Mouse (Mus musculus): ENCODE results near the gene Prss40. TPM values are rescaled to one million over a fixed set of nuclear protein-coding genes. Genes with fewer than 3 reads are reported as not detected.
"Not testable (repeated sequence)": the region's sequence is repeated elsewhere in the genome, so short reads cannot be mapped to it uniquely, and the experiment has no call there.

The Prss40 gene
- polyA plus RNA-seq, 1 experiment, result not detected

DNA sequence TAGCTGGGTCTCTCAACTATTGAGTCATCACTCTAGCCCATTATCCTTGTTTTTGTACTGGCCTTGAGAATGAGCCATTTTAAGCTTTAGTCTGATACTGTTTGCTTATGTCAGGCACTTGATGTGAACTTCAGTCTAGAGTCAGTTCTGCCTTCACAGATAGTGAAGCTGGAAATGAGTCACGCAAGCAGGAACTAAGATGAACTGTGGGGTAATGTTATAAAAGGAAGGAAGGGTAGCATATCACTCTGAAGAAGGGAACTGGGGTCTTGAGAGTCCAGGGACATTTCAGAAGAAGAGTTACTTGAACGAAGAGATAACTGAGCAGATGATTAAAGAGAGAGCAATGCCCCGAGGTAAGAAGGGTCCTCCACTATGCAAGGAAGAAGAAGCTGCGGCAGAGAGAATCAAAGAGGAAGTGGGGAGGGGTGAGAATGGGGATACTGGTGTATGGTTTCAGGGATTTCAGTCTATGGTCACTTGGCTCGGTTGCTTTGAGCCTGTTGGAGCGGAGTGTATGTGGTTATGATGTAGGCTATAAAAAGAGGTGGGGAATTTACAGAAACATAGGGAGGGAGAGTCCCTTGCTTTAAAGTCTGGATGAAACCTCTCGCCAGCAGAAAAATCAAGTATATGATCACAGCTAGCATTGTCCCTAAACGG lies 3.8 kb upstream of the Prss40 start:
- Histone ChIP-seq H3K4me3 (ENCODE audit: insufficient read depth, low read depth, low read length) (no peak overlapping the region), H3K36me3 (ENCODE audit: control insufficient read depth, insufficient read depth, low read length) (no peaks in the 10 kb centered on the region), H3K4me1 (ENCODE audit: control insufficient read depth, insufficient read depth, low read length) (no peaks in the 10 kb centered on the region), H3K27ac (ENCODE audit: insufficient read depth, low read depth, low read length) (no peak overlapping the region), H3K27me3 (replicated peaks; ENCODE audit: control insufficient read depth, insufficient read depth, low read length) (no peaks in the 10 kb centered on the region)
- WGBS, result 69% methylated on average over 8 of the region's 8 CpGs
- no peak for TF ChIP-seq CTCF (conservative IDR thresholded peaks at IDR 0.05; ENCODE audit: insufficient read depth, insufficient read length, low read depth, low read length)
- no peak for TF ChIP-seq POLR2A (IDR thresholded peaks at IDR 0.05; ENCODE audit: low read depth, low read length)
- no peak for DNase-seq

- H3K27ac ChIP-seq (ENCODE audit: insufficient read depth, low read depth, low read length), result no peak overlapping the region
- WGBS, result 83% methylated on average over 7 of the region's 7 CpGs
- H3K27me3 ChIP-seq (replicated peaks; ENCODE audit: control insufficient read depth, insufficient read depth, low read length), result no peaks in the 10 kb centered on the region
- H3K36me3 ChIP-seq (ENCODE audit: control insufficient read depth, insufficient read depth, low read length), result no peaks in the 10 kb centered on the region
- TF ChIP-seq CTCF (conservative IDR thresholded peaks at IDR 0.05; ENCODE audit: insufficient read depth, insufficient read length, low read depth, low read length) (no peak), POLR2A (IDR thresholded peaks at IDR 0.05; ENCODE audit: low read depth, low read length) (no peak)
- no peak overlapping the region for H3K4me3 ChIP-seq (ENCODE audit: insufficient read depth, low read depth, low read length)
- no peak for DNase-seq
- H3K4me1 ChIP-seq (ENCODE audit: control insufficient read depth, insufficient read depth, low read length), result no peaks in the 10 kb centered on the region
These were observed 6.5 kb downstream of the Prss40 start for GRCm38 (mm10) chr1:34554275-34554674.

DNA sequence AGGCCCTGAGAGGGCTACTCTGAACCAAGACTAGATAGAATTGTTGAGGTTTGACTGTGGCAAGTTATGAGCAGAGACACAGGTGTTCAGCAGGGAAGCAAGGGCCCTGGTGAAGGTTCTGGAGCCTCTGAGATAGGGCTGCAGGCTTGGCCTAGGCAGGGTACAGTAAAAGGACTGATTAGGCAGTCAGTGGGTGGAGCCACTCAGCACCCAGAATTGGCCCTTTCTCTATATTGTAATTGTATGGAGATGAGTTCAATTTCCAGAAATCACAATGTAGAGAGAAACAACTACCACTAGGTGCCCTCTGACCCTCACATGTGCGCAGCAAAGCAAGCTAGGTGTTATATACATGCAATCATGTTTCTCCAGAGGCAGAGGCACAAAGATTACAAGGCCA lies 7.1 kb downstream of the Prss40 start:
- H3K27ac ChIP-seq (ENCODE audit: insufficient read depth, low read depth, low read length), result no peak overlapping the region
- no peaks in the 10 kb centered on the region for H3K36me3 ChIP-seq (ENCODE audit: control insufficient read depth, insufficient read depth, low read length)
- H3K4me3 ChIP-seq (ENCODE audit: insufficient read depth, low read depth, low read length), result no peak overlapping the region
- no peaks in the 10 kb centered on the region for H3K27me3 ChIP-seq (replicated peaks; ENCODE audit: control insufficient read depth, insufficient read depth, low read length)
- 70% methylated on average over 1 of the region's 1 CpGs for WGBS
- no peaks in the 10 kb centered on the region for H3K4me1 ChIP-seq (ENCODE audit: control insufficient read depth, insufficient read depth, low read length)
- TF ChIP-seq POLR2A (IDR thresholded peaks at IDR 0.05; ENCODE audit: low read depth, low read length), result no peak
- TF ChIP-seq CTCF (conservative IDR thresholded peaks at IDR 0.05; ENCODE audit: insufficient read depth, insufficient read length, low read depth, low read length), result no peak
- DNase-seq, result no peak

DNA sequence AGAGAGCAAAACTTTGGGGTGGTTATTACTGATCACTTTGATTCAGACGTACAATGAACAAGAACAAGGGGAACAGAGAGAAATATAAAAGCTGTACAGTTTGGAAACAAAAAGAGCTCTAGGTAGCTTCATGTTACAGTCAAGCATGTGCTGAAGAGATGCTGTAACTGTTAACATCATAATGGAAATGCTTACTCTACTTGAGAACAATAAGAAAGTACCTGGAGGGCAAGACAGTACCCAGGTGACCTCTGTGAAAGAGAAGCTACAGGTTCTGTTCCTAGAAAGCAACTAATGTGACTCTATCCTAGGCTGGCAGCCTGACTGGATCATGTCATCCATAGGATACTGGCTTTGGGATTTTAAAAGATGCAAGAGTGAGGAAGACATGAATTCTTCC lies 13.7 kb downstream of the Prss40 start:
- WGBS, result 68% methylated on average over 1 of the region's 1 CpGs
- Histone ChIP-seq H3K27me3 (replicated peaks; ENCODE audit: control insufficient read depth, insufficient read depth, low read length) (no peaks in the 10 kb centered on the region), H3K27ac (ENCODE audit: insufficient read depth, low read depth, low read length) (no peak overlapping the region), H3K36me3 (ENCODE audit: control insufficient read depth, insufficient read depth, low read length) (no peaks in the 10 kb centered on the region), H3K4me3 (ENCODE audit: insufficient read depth, low read depth, low read length) (no peak overlapping the region), H3K4me1 (ENCODE audit: control insufficient read depth, insufficient read depth, low read length) (no peaks in the 10 kb centered on the region)
- TF ChIP-seq CTCF (conservative IDR thresholded peaks at IDR 0.05; ENCODE audit: insufficient read depth, insufficient read length, low read depth, low read length) (no peak), POLR2A (IDR thresholded peaks at IDR 0.05; ENCODE audit: low read depth, low read length) (no peak)
- no peak for DNase-seq

DNA sequence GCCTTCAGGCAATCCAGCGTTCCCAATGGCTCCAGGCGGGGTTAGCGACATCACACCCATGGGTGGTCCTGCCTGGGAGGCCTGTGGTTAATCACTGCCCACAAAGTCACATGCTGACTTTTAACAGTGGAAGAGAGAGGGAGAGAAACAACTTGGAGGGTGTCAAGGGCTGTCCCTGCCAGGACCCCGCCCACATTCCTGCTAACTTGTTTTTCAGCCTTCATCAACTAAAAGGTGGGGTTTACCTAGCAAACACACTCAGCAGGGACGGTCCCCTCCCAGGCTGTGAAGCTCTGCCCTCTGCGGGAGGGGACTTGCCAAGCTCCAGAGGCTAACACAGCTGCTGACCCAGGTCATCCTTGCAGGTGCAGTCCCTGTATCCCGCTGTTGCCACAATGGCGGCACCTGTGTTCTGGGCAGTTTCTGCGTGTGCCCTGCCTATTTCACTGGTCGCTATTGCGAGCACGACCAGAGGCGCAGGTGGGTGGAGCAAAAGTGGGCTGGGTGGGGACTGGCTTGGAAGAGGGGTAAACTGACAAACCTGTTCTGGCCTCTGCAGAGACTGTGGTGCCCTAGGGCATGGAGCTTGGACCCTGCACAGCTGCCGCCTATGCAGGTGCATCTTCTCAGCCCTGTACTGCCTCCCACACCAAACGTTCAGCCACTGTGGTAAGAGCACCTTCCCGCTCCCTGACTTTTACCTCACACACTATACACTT lies 23.8 kb downstream of the Prss40 start:
- no peak for TF ChIP-seq CTCF (conservative IDR thresholded peaks at IDR 0.05; ENCODE audit: insufficient read depth, insufficient read length, low read depth, low read length)
- no peak for TF ChIP-seq POLR2A (IDR thresholded peaks at IDR 0.05; ENCODE audit: low read depth, low read length)
- DNase-seq, result peak; percentile 6
- H3K36me3 ChIP-seq (ENCODE audit: control insufficient read depth, insufficient read depth, low read length), result no peaks in the 10 kb centered on the region
- H3K27me3 ChIP-seq (replicated peaks; ENCODE audit: control insufficient read depth, insufficient read depth, low read length), result peaks cover 1% of the 10 kb centered on the region; the same call in 1 of the 2 replicates
- H3K27ac ChIP-seq (ENCODE audit: insufficient read depth, low read depth, low read length), result no peak overlapping the region
- 5% methylated on average over 16 of the region's 16 CpGs for WGBS
- no peak overlapping the region for H3K4me3 ChIP-seq (ENCODE audit: insufficient read depth, low read depth, low read length)
- no peaks in the 10 kb centered on the region; the same call in 1 of the 2 replicates for H3K4me1 ChIP-seq (ENCODE audit: control insufficient read depth, insufficient read depth, low read length)

GRCm38 (mm10) chr1:34536291-34536766 lies 24.4 kb downstream of the Prss40 start:
- Histone ChIP-seq H3K27me3 (replicated peaks; ENCODE audit: control insufficient read depth, insufficient read depth, low read length) (peaks cover 1% of the 10 kb centered on the region; the same call in 1 of the 2 replicates), H3K4me3 (ENCODE audit: insufficient read depth, low read depth, low read length) (no peak overlapping the region), H3K4me1 (ENCODE audit: control insufficient read depth, insufficient read depth, low read length) (no peaks in the 10 kb centered on the region; the same call in 1 of the 2 replicates), H3K36me3 (ENCODE audit: control insufficient read depth, insufficient read depth, low read length) (no peaks in the 10 kb centered on the region), H3K27ac (ENCODE audit: insufficient read depth, low read depth, low read length) (no peak overlapping the region)
- WGBS, result 4% methylated on average over 14 of the region's 14 CpGs
- TF ChIP-seq CTCF (conservative IDR thresholded peaks at IDR 0.05; ENCODE audit: insufficient read depth, insufficient read length, low read depth, low read length), result no peak
- TF ChIP-seq POLR2A (IDR thresholded peaks at IDR 0.05; ENCODE audit: low read depth, low read length), result no peak
- no peak for DNase-seq

GRCm38 (mm10) chr1:34535043-34535698 lies 25.6 kb downstream of the Prss40 start, which contains the start of gene Cfc1:
Cfc1 (plus strand) TSS chr1:34535648.
- not testable (repeated sequence) for H3K36me3 ChIP-seq (ENCODE audit: control insufficient read depth, insufficient read depth, low read length); H3K4me3 ChIP-seq (ENCODE audit: insufficient read depth, low read depth, low read length); H3K27me3 ChIP-seq (replicated peaks; ENCODE audit: control insufficient read depth, insufficient read depth, low read length); H3K4me1 ChIP-seq (ENCODE audit: control insufficient read depth, insufficient read depth, low read length); H3K27ac ChIP-seq (ENCODE audit: insufficient read depth, low read depth, low read length); DNase-seq
- 33% methylated on average over 7 of the region's 7 CpGs for WGBS

- H3K4me1 ChIP-seq (ENCODE audit: control insufficient read depth, insufficient read depth, low read length), result not testable (repeated sequence)
These were observed 26.2 kb downstream of the Prss40 start for GRCm38 (mm10) chr1:34534574-34534973.

More at GRCm38 (mm10) chr1:34534574-34534973, 26.2 kb downstream of the Prss40 start:
- H3K27ac ChIP-seq (ENCODE audit: insufficient read depth, low read depth, low read length); H3K4me3 ChIP-seq (ENCODE audit: insufficient read depth, low read depth, low read length); DNase-seq; H3K27me3 ChIP-seq (replicated peaks; ENCODE audit: control insufficient read depth, insufficient read depth, low read length); H3K36me3 ChIP-seq (ENCODE audit: control insufficient read depth, insufficient read depth, low read length): not testable (repeated sequence)
- WGBS, result 41% methylated on average over 3 of the region's 3 CpGs

Measured in kidney, adult 2 months (tissue).